Comparison of ENCODE assay signal across 14 mouse cellular contexts in genomic region chr11:11765414-11765813, GRCm38 (mm10).
"Had no signal": no experiment of that assay in that cellular context is flagged by ENCODE, and none has a peak within 500 bp of the region (broad histone marks: within the 10 kb centered on the region; RNA-seq: fewer than 3 reads in every experiment).

No protein-coding gene starts in this region.

- H3K27me3 ChIP-seq: limb, embryonic 13.5 days; liver, embryonic 15.5 days; midbrain, embryonic 13.5 days; neural tube, embryonic 12.5 days had no signal

- DNase-seq: kidney, postnatal 10 days; kidney, postnatal 4 days; left cerebral cortex, postnatal 4 days; lung, adult 2 months; retina, postnatal 1 day; right cerebral cortex, postnatal 4 days had no signal

- H3K9me3 ChIP-seq: limb, embryonic 13.5 days; liver, embryonic 15.5 days; midbrain, embryonic 13.5 days; neural tube, embryonic 12.5 days had no signal

- H3K36me3 ChIP-seq: limb, embryonic 13.5 days; midbrain, embryonic 13.5 days; neural tube, embryonic 12.5 days had no signal

- H3K27ac ChIP-seq: layer of hippocampus, adult 2 months; limb, embryonic 13.5 days; liver, embryonic 15.5 days; midbrain, embryonic 13.5 days; neural tube, embryonic 12.5 days; stomach, postnatal 0 days had no signal

- H3K4me2 ChIP-seq: limb, embryonic 13.5 days; liver, embryonic 11.5 days; liver, embryonic 15.5 days; midbrain, embryonic 13.5 days; neural tube, embryonic 12.5 days had no signal

- ATAC-seq: lung, postnatal 0 days; midbrain, embryonic 13.5 days had no signal

- H3K4me3 ChIP-seq: layer of hippocampus, adult 2 months; limb, embryonic 13.5 days; liver, embryonic 15.5 days; midbrain, embryonic 13.5 days; neural tube, embryonic 12.5 days had no signal

- H3K4me1 ChIP-seq: limb, embryonic 13.5 days; liver, embryonic 15.5 days; midbrain, embryonic 13.5 days; neural tube, embryonic 12.5 days had no signal

- H3K9ac ChIP-seq: limb, embryonic 13.5 days; liver, embryonic 15.5 days; midbrain, embryonic 13.5 days; neural tube, embryonic 12.5 days had no signal
